Mouse (Mus musculus): ENCODE measurements at regions not wholly inside any gene's neighbourhood (a gene's known extent, or its start where the extent isn't known, plus 50 kb on each side); places are given as distances from the start of the nearest gene placed in this dataset.

DNA sequence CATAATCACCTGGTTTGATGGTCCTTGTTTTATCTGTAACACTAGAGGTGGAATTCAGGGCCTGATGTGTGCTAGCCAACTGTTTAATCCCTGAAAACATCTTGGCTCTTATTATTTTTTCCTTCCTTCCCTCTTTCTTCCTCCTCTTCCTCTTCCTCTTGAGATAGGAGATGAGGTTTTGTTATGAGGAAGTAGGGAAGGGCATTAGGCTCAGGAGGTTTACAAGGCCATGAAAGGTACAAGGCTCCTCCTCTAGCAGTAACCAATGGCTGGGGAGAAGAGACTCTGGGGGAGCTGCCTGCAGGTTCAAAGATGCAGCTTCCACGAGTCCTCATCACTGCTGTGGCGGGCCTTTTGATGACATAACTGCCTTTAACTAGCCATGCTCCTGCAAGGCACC is 98.6 kb upstream of the Chd2 start:
- TF ChIP-seq CTCF (IDR thresholded peaks at IDR 0.05; ENCODE audit: insufficient read depth, low read depth, low read length) (no peak), POLR2A (IDR thresholded peaks at IDR 0.05; ENCODE audit: insufficient read depth, low read depth, low read length) (no peak)

Data from olfactory bulb, adult 2 months (tissue).